Mouse (Mus musculus) hindbrain, embryonic 11.5 days (tissue): Measurements from ENCODE around the gene Snap47. TPM values are rescaled to one million over a fixed set of nuclear protein-coding genes. Genes with fewer than 3 reads are reported as not detected.

ENCODE experiments used
- ATAC-seq: fragments of 200-750 bp; cut with Nextera tagmentation; 2 replicates; pipeline ENCODE4 v1.8.0; 2017; ENCODE audit warnings: mild to moderate bottlenecking, moderate TSS enrichment, moderate library complexity; ENCODE audit not compliant: low FRiP score
- DNase-seq: peaks from one replicate; pipeline ENCODE4 v3.0.0-alpha.2; 2015; ENCODE audit warnings: low spot score
- H3K27ac ChIP-seq: fragments of 300-500 bp; sonication (generic); 2 replicates; pipeline ENCODE4 v1.5.1; 2014; ENCODE audit warnings: mild to moderate bottlenecking, low read depth, low read length
- H3K27me3 ChIP-seq: fragments of 300-500 bp; sonication (generic); 2 replicates; pipeline ENCODE4 v1.6.1; 2014; ENCODE audit warnings: mild to moderate bottlenecking, low read length, moderate library complexity, mixed read lengths; ENCODE audit not compliant: control insufficient read depth, insufficient read depth
- H3K36me3 ChIP-seq: fragments of 300-500 bp; sonication (generic); 2 replicates; pipeline ENCODE4 v1.6.1; 2014; ENCODE audit warnings: mild to moderate bottlenecking, low read length, moderate library complexity, mixed read lengths; ENCODE audit not compliant: control insufficient read depth, insufficient read depth
- H3K4me1 ChIP-seq: fragments of 300-500 bp; sonication (generic); replicated peaks from 2 replicates; pipeline ENCODE4 v1.6.1; 2014; ENCODE audit warnings: low read length, mixed read lengths; ENCODE audit not compliant: control insufficient read depth, insufficient read depth
- H3K4me2 ChIP-seq: fragments of 300-500 bp; sonication (generic); replicated peaks from 2 replicates; pipeline ENCODE4 v1.6.1; 2014; ENCODE audit warnings: mild to moderate bottlenecking, low read depth, low read length
- H3K4me3 ChIP-seq: fragments of 300-500 bp; sonication (generic); 2 replicates; pipeline ENCODE4 v1.5.1; 2014; ENCODE audit warnings: low read depth, low read length
- H3K9ac ChIP-seq: fragments of 300-500 bp; sonication (generic); 2 replicates; pipeline ENCODE4 v1.6.1; 2014; ENCODE audit warnings: low read depth, low read length
- H3K9me3 ChIP-seq: fragments of 300-500 bp; sonication (generic); 2 replicates; pipeline ENCODE4 v1.6.1; 2016; ENCODE audit warnings: low read length; ENCODE audit not compliant: control insufficient read depth
- WGBS: fragments of 180-500 bp; shearing (Covaris S2); extraction: QIAGEN DNeasy Blood & Tissue Kit; methylation state at CpG from one replicate; pipeline ENCODE4 v1.1.7; 2014; 5-methylcytosine and 5-hydroxymethylcytosine counted together
- polyA plus RNA-seq: library from polyadenylated mRNA; unstranded; fragments of >200 nt; fragmentation: Nextera tagmentation; extraction: Ambion mirVana; gene quantifications from 2 replicates; pipeline ENCODE4 v1.2.1, GENCODE M21; 2014

The Snap47 gene
- 183 and 195 TPM in 2 replicates for polyA plus RNA-seq

DNA sequence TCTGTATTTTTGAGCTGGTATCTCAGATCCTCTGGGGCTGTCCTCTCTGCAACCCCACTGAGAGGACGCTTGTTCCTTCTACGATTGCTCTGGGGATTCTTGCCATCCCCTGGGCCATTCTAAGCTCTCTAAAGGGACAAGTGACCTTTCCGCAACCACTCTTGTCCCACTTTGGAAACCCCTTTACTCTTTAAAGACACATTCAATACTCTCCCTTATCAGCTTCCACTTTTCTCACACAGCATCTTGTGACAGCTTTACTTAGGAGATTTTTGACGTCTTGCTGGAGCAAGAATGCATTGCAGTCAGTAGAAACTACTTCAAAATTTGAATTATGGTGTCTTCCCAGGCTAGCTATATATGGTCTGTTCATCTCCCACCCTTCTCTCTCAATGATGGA is at the start of gene Snap47:
Snap47 (minus strand) TSS at position 101 of the 400 bp plus-strand sequence.
- Histone ChIP-seq H3K27me3 (no peaks in the 10 kb centered on the region), H3K9ac (peak within 1 kb of the TSS; percentile 74), H3K27ac (no peak within 1 kb of the TSS), H3K4me3 (peak within 1 kb of the TSS; percentile 86), H3K4me1 (peaks cover 4% of the 10 kb centered on the region; the same call in 1 of the 2 replicates), H3K9me3 (no peaks in the 10 kb centered on the region), H3K4me2 (peak within 1 kb of the TSS; percentile 96), H3K36me3 (0 out of 2 replicates have a peak, but pooled peaks cover 3% of the 10 kb centered on the region)
- ATAC-seq (no peak), DNase-seq (no peak)
- 81% methylated on average over 4 of the region's 4 CpGs for WGBS

- DNase-seq (no peak), ATAC-seq (no peak)
- Histone ChIP-seq H3K36me3 (peaks cover 30% of the 10 kb centered on the region), H3K4me3 (no peak overlapping the region), H3K9ac (no peak overlapping the region), H3K4me2 (no peak overlapping the region), H3K27ac (no peak overlapping the region), H3K27me3 (no peaks in the 10 kb centered on the region), H3K4me1 (no peaks in the 10 kb centered on the region), H3K9me3 (no peaks in the 10 kb centered on the region)
- WGBS = 90% methylated on average over 7 of the region's 7 CpGs
These were observed 46.8 kb upstream of the Snap47 start for GRCm38 (mm10) chr11:59497747-59498146.

DNA sequence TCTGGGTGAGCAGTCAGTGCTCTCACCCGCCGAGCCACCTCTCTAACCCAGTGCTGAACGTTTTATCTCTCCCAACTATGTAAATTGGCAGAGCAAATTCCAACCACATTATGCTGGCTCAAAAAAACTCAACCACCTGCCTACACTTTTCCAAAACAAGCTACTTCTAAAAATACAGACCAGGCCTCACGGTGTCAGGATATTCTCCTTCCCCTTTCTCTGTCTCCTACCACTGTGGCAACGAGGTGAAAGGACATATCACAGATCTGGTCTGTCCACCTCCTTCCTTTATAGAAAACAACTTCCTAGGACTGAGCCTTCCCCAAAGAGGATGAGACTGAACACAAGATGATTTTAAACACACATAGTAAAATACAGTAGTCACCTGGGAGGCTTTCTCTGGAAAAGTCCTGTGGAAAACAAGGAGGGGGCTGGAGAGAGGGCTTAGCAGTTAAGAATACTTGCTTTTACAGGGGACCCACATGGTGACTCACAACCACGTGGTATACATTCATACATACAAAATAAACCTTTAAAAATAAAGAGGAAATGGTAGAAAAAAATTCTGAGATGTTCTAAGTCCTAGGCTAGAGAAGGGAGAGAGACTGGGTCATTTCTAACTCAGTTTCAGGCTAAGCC is 45.8 kb upstream of the Snap47 start:
- no peak overlapping the region for H3K4me3 ChIP-seq
- no peak for DNase-seq
- H3K4me1 ChIP-seq = no peaks in the 10 kb centered on the region
- no peak for ATAC-seq
- no peak overlapping the region for H3K4me2 ChIP-seq
- no peak overlapping the region for H3K9ac ChIP-seq
- no peaks in the 10 kb centered on the region for H3K9me3 ChIP-seq
- H3K27me3 ChIP-seq = no peaks in the 10 kb centered on the region
- 91% methylated on average over 6 of the region's 6 CpGs for WGBS
- H3K36me3 ChIP-seq = peaks cover 27% of the 10 kb centered on the region
- no peak overlapping the region for H3K27ac ChIP-seq

DNA sequence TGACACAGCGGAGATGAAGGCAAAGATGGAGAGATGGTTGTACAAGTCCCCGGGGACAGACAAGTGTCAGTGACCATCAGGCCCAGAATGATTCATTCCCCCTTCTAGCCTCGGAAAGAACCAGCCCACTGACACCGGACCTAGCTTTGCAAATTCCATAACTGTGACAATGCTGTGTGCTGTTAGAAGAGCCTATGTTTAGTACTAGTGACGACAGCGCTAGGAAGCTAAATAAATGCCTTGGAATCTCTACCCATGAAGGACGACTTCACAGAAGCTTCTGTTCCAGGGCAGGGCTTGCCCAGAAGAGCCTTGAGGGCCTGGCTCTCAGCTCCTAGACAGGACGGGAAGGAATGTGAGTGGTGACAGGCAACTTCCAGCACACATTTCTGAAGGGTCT is 35.2 kb upstream of the Snap47 start:
- DNase-seq (no peak), ATAC-seq (no peak)
- Histone ChIP-seq H3K4me3 (no peak overlapping the region), H3K36me3 (peaks cover 3% of the 10 kb centered on the region), H3K4me2 (no peak overlapping the region), H3K27ac (no peak overlapping the region), H3K27me3 (no peaks in the 10 kb centered on the region), H3K9ac (no peak overlapping the region), H3K4me1 (no peaks in the 10 kb centered on the region), H3K9me3 (no peaks in the 10 kb centered on the region)
- WGBS = 90% methylated on average over 8 of the region's 8 CpGs

GRCm38 (mm10) chr11:59485641-59486040 is 34.7 kb upstream of the Snap47 start:
- ATAC-seq = no peak
- H3K36me3 ChIP-seq = peaks cover 2% of the 10 kb centered on the region; the same call in 1 of the 2 replicates

GRCm38 (mm10) chr11:59483212-59483611 is 32.2 kb upstream of the Snap47 start:
- Histone ChIP-seq H3K4me2 (no peak overlapping the region), H3K36me3 (peaks cover 2% of the 10 kb centered on the region; the same call in 1 of the 2 replicates), H3K4me3 (no peak overlapping the region), H3K27me3 (no peaks in the 10 kb centered on the region), H3K27ac (no peak overlapping the region), H3K9ac (no peak overlapping the region), H3K4me1 (no peaks in the 10 kb centered on the region), H3K9me3 (no peaks in the 10 kb centered on the region)
- ATAC-seq = no peak
- DNase-seq = peak; percentile 80
- WGBS = 12% methylated on average over 2 of the region's 2 CpGs

More at GRCm38 (mm10) chr11:59485641-59486040, 34.7 kb upstream of the Snap47 start:
- no peaks in the 10 kb centered on the region for H3K9me3 ChIP-seq
- H3K4me3 ChIP-seq = no peak overlapping the region
- no peaks in the 10 kb centered on the region for H3K27me3 ChIP-seq
- no peak overlapping the region for H3K27ac ChIP-seq
- no peaks in the 10 kb centered on the region for H3K4me1 ChIP-seq
- 66% methylated on average over 2 of the region's 2 CpGs for WGBS
- no peak for DNase-seq
- no peak overlapping the region for H3K9ac ChIP-seq
- no peak overlapping the region for H3K4me2 ChIP-seq

GRCm38 (mm10) chr11:59477240-59477639 is 26.3 kb upstream of the Snap47 start:
- Histone ChIP-seq H3K36me3 (no peaks in the 10 kb centered on the region), H3K4me3 (no peak overlapping the region), H3K27me3 (no peaks in the 10 kb centered on the region), H3K4me1 (no peaks in the 10 kb centered on the region), H3K27ac (no peak overlapping the region), H3K9ac (no peak overlapping the region), H3K4me2 (no peak overlapping the region), H3K9me3 (no peaks in the 10 kb centered on the region)
- no peak for ATAC-seq
- WGBS = 72% methylated on average over 6 of the region's 6 CpGs
- no peak for DNase-seq

DNA sequence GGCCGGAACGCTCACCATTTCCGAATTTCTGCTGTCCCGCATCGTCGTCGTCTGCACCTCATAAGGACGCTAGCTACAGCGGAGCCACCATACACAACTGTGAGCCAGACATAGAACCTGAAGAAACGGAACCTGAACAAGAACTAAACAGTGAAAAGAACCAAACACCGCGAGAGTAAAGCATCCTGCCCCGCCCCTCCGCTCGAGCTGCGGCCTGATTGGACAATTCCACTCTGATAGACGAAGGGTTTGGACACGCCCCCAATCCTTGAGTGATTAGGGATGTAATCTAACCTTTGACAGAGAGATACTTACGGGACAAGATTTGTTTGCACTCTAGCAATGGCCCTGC is 21.3 kb upstream of the Snap47 start, which contains the start of gene Zfp867:
Zfp867 (minus strand) TSS at position 149 of the 352 bp plus-strand sequence.
- Histone ChIP-seq H3K9ac (peak within 1 kb of the TSS; percentile 90), H3K27me3 (no peaks in the 10 kb centered on the region), H3K9me3 (no peaks in the 10 kb centered on the region), H3K27ac (peak within 1 kb of the TSS; percentile 47), H3K4me2 (peak within 1 kb of the TSS; percentile 86), H3K36me3 (no peaks in the 10 kb centered on the region), H3K4me1 (peaks cover 3% of the 10 kb centered on the region), H3K4me3 (peak within 1 kb of the TSS; percentile 84)
- ATAC-seq (peak; percentile 85), DNase-seq (peak; percentile 94)
- 0% methylated on average over 19 of the region's 19 CpGs for WGBS
